ENCODE assay signal across 13 mouse cellular contexts in the genomic region with DNA sequence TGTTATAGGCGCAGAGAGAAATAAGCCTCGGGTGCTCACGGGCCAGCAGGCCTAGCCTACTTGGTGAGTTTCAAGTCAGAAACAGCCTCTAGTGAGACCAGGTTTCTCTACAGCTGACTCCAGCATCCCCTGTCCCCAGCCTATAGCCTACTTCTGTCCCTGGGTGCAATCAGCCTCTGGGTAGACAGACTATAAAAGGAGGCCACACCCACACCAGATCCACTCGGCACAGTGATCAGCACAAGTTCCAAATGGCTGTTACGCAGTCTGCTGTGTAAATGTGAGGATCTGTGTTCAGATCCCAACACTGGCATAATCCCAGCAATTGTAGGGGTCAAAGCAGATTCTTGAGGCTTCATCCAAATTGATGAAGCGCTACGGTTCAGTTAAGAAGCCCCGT. TPM values are rescaled to one million over a fixed set of nuclear protein-coding genes. Genes with fewer than 3 reads are reported as not detected.
A peak's percentile ranks its signal among the peaks of the same experiment; 100 is the strongest.
DNase-seq lines count a peak whose midpoint lies in the region; ATAC-seq and TF ChIP-seq lines count a peak whose summit lies in the region.
"Had no signal": no experiment of that assay in that cellular context is flagged by ENCODE, and none has a peak within 500 bp of the region (broad histone marks: within the 10 kb centered on the region; RNA-seq: fewer than 3 reads in every experiment).

No protein-coding gene starts in this region.

- peaks cover 12% of the 10 kb centered on the region for H3K36me3 ChIP-seq in heart, embryonic 11.5 days (ENCODE audit: control insufficient read depth, insufficient read depth, low read length)
- H3K36me3 ChIP-seq in heart, adult 2 months (ENCODE audit: control insufficient read depth, insufficient read depth, low read length), result no peaks in the 10 kb centered on the region
- H3K36me3 ChIP-seq in neural tube, embryonic 13.5 days, result peaks cover 21% of the 10 kb centered on the region
- H3K36me3 ChIP-seq in neural tube, embryonic 15.5 days, result peaks cover 14% of the 10 kb centered on the region
- peaks cover 66% of the 10 kb centered on the region for H3K36me3 ChIP-seq in intestine, postnatal 0 days (ENCODE audit: control insufficient read depth, insufficient read depth)

- WGBS in heart, embryonic 11.5 days (ENCODE audit: insufficient replicate concordance), result 73% methylated on average over 8 of the region's 8 CpGs
- WGBS in heart, adult 2 months, result 75% methylated on average over 8 of the region's 8 CpGs
- 69% methylated on average over 8 of the region's 8 CpGs for WGBS in neural tube, embryonic 13.5 days
- 68% methylated on average over 8 of the region's 8 CpGs for WGBS in neural tube, embryonic 15.5 days
- WGBS in intestine, postnatal 0 days, result 64% methylated on average over 8 of the region's 8 CpGs

- H3K27me3 ChIP-seq in heart, embryonic 11.5 days (ENCODE audit: control insufficient read depth, insufficient read depth, low read length), result no peaks in the 10 kb centered on the region
- no peaks in the 10 kb centered on the region for H3K27me3 ChIP-seq in heart, adult 2 months (ENCODE audit: control insufficient read depth, insufficient read depth, low read length)
- H3K27me3 ChIP-seq in neural tube, embryonic 13.5 days, result no peaks in the 10 kb centered on the region; the same call in 1 of the 2 replicates
- no peaks in the 10 kb centered on the region for H3K27me3 ChIP-seq in neural tube, embryonic 15.5 days (replicated peaks)
- H3K27me3 ChIP-seq in intestine, postnatal 0 days (replicated peaks; ENCODE audit: control insufficient read depth, insufficient read depth, low read length), result no peaks in the 10 kb centered on the region

- no peak for TF ChIP-seq EP300 in heart, adult 2 months (IDR thresholded peaks at IDR 0.05; ENCODE audit: insufficient read depth, low read depth, low read length)

- no peak for DNase-seq in heart, adult 2 months
- peak; percentile 30 for DNase-seq in naive thymus-derived CD4-positive, alpha-beta T cell, adult 2 months (ENCODE audit: low read depth)
- DNase-seq in B cell, adult 2 months, result no peak
- no peak for DNase-seq in adrenal gland, adult 2 months
- DNase-seq: cerebellum, adult 9-10 months had no signal

- ATAC-seq in heart, embryonic 11.5 days (replicated peaks; ENCODE audit: insufficient number of reproducible peaks, low FRiP score, low TSS enrichment), result no peak
- ATAC-seq in neural tube, embryonic 13.5 days (ENCODE audit: low read depth), result no peak
- no peak for ATAC-seq in neural tube, embryonic 15.5 days (ENCODE audit: low FRiP score)
- ATAC-seq in intestine, postnatal 0 days, result peak; percentile 17; the same call in 1 of the 2 replicates

- H3K9ac ChIP-seq in heart, embryonic 11.5 days (ENCODE audit: low read depth, low read length), result peak overlapping the region; percentile 36; the same call in 1 of the 2 replicates
- H3K9ac ChIP-seq in heart, adult 2 months (ENCODE audit: low read depth, low read length), result no peak overlapping the region
- no peak overlapping the region for H3K9ac ChIP-seq in neural tube, embryonic 13.5 days
- no peak overlapping the region for H3K9ac ChIP-seq in neural tube, embryonic 15.5 days (replicated peaks)
- no peak overlapping the region for H3K9ac ChIP-seq in intestine, postnatal 0 days (ENCODE audit: low read depth, low read length)

- no peak for TF ChIP-seq CTCF in heart, adult 2 months (IDR thresholded peaks at IDR 0.05)
- no peak for TF ChIP-seq CTCF in intestine, postnatal 0 days (IDR thresholded peaks at IDR 0.05; ENCODE audit: low read depth)

- no peak for TF ChIP-seq POLR2A in heart, adult 2 months (IDR thresholded peaks at IDR 0.05; ENCODE audit: insufficient read depth, low read depth, low read length)

- peaks cover 3% of the 10 kb centered on the region; the same call in 1 of the 2 replicates for H3K79me2 ChIP-seq in heart, adult 2 months (replicated peaks; ENCODE audit: control insufficient read depth, insufficient read depth, low read length)

- H3K4me2 ChIP-seq in heart, embryonic 11.5 days, result peak overlapping the region; percentile 42
- peak overlapping the region; percentile 27; the same call in 1 of the 2 replicates for H3K4me2 ChIP-seq in neural tube, embryonic 13.5 days
- H3K4me2 ChIP-seq in neural tube, embryonic 15.5 days, result no peak overlapping the region
- H3K4me2 ChIP-seq in intestine, postnatal 0 days (replicated peaks; ENCODE audit: low read depth), result no peak overlapping the region

- H3K4me3 ChIP-seq in heart, embryonic 11.5 days (ENCODE audit: low read depth, low read length), result no peak overlapping the region
- H3K4me3 ChIP-seq in heart, adult 2 months, result no peak overlapping the region
- no peak overlapping the region for H3K4me3 ChIP-seq in neural tube, embryonic 13.5 days
- H3K4me3 ChIP-seq in neural tube, embryonic 15.5 days (replicated peaks), result no peak overlapping the region
- no peak overlapping the region for H3K4me3 ChIP-seq in intestine, postnatal 0 days (ENCODE audit: low read depth, low read length)

- H3K4me1 ChIP-seq in heart, embryonic 11.5 days (ENCODE audit: control insufficient read depth, insufficient read depth, low read length), result peaks cover 44% of the 10 kb centered on the region
- peaks cover 4% of the 10 kb centered on the region for H3K4me1 ChIP-seq in heart, adult 2 months (ENCODE audit: control insufficient read depth, insufficient read depth, low read length)
- H3K4me1 ChIP-seq in neural tube, embryonic 13.5 days (replicated peaks), result peaks cover 27% of the 10 kb centered on the region
- H3K4me1 ChIP-seq in neural tube, embryonic 15.5 days, result peaks cover 21% of the 10 kb centered on the region
- H3K4me1 ChIP-seq in intestine, postnatal 0 days (replicated peaks; ENCODE audit: control insufficient read depth, insufficient read depth, low read length), result peaks cover 8% of the 10 kb centered on the region

- no peaks in the 10 kb centered on the region for H3K9me3 ChIP-seq in heart, embryonic 11.5 days (replicated peaks; ENCODE audit: control insufficient read depth, low read length)
- H3K9me3 ChIP-seq in neural tube, embryonic 13.5 days, result no peaks in the 10 kb centered on the region
- no peaks in the 10 kb centered on the region for H3K9me3 ChIP-seq in neural tube, embryonic 15.5 days (replicated peaks)
- no peaks in the 10 kb centered on the region for H3K9me3 ChIP-seq in intestine, postnatal 0 days (ENCODE audit: control insufficient read depth)

- H3K27ac ChIP-seq in heart, embryonic 11.5 days (ENCODE audit: low read depth, low read length), result peak overlapping the region; percentile 96
- H3K27ac ChIP-seq in heart, adult 2 months, result no peak overlapping the region
- no peak overlapping the region for H3K27ac ChIP-seq in neural tube, embryonic 13.5 days (replicated peaks)
- H3K27ac ChIP-seq in neural tube, embryonic 15.5 days (replicated peaks), result no peak overlapping the region
- peak overlapping the region; percentile 28; the same call in 1 of the 2 replicates for H3K27ac ChIP-seq in intestine, postnatal 0 days (ENCODE audit: low read depth, low read length)

- intact Hi-C loops in heart, adult 2 months (cut with DNase I), result loop anchor here (2.0 kb wide), 1 partner anchor 22 kb away; no protein-coding TSS in a partner anchor

RNA-seq across cellular contexts. Expression of gene Mafk, which starts 11.9 kb away (rescaled TPM):
- polyA plus RNA-seq in heart, embryonic 11.5 days (2014; fragmentation: Nextera tagmentation; extraction: Ambion mirVana), result 13.5 and 19.1 TPM in 2 replicates
- total RNA-seq in heart, adult 2 months (2021), result 10 to 100 TPM; 33.2 to 34.1 TPM
- polyA plus RNA-seq in heart, adult 2 months (2012; rRNA removed), result 22.8 and 23.6 TPM in 2 replicates
- polyA plus RNA-seq in neural tube, embryonic 13.5 days (2015; fragmentation: Nextera tagmentation; extraction: Ambion mirVana), result 11.7 and 12.1 TPM in 2 replicates
- 10.8 and 14.2 TPM in 2 replicates for polyA plus RNA-seq in neural tube, embryonic 15.5 days (2015; fragmentation: Nextera tagmentation; extraction: Ambion mirVana)
- polyA plus RNA-seq in intestine, postnatal 0 days (2015; fragmentation: Nextera tagmentation; extraction: Ambion mirVana), result 23.1 and 25.5 TPM in 2 replicates
- total RNA-seq in adrenal gland, adult 2 months (2021), result 10 to 100 TPM; 32.1 to 34.1 TPM
- polyA plus RNA-seq in adrenal gland, adult 2 months (2012; rRNA removed), result 28.8 and 29.8 TPM in 2 replicates

RNA-seq across cellular contexts. Expression of gene Tmem184a, which starts 16.6 kb away (rescaled TPM):
- polyA plus RNA-seq in heart, embryonic 11.5 days (2014; fragmentation: Nextera tagmentation; extraction: Ambion mirVana), result 2.6 and 3.0 TPM in 2 replicates
- under 1 TPM in 1 of 2 experiments, not detected in 1; 0.05 TPM for total RNA-seq in heart, adult 2 months (2021)
- polyA plus RNA-seq in heart, adult 2 months (2012; rRNA removed), result 0.29 and 1.5 TPM in 2 replicates
- 0.23 and 0.64 TPM in 2 replicates for polyA plus RNA-seq in neural tube, embryonic 13.5 days (2015; fragmentation: Nextera tagmentation; extraction: Ambion mirVana)
- 0.20 and 1.7 TPM in 2 replicates for polyA plus RNA-seq in neural tube, embryonic 15.5 days (2015; fragmentation: Nextera tagmentation; extraction: Ambion mirVana)
- polyA plus RNA-seq in intestine, postnatal 0 days (2015; fragmentation: Nextera tagmentation; extraction: Ambion mirVana), result 197 and 218 TPM in 2 replicates
- under 1 TPM; 0.17 TPM for total RNA-seq in adrenal gland, adult 2 months (2021)
- polyA plus RNA-seq in adrenal gland, adult 2 months (2012; rRNA removed), result 0.43 and 1.5 TPM in 2 replicates

RNA-seq across cellular contexts. Expression of gene Gm26938, which starts 23.0 kb away (rescaled TPM):
- polyA plus RNA-seq in heart, embryonic 11.5 days (2014; fragmentation: Nextera tagmentation; extraction: Ambion mirVana), result not detected in 2 replicates
- not detected for total RNA-seq in heart, adult 2 months (2021)
- polyA plus RNA-seq in heart, adult 2 months (2012; rRNA removed), result not detected in 2 replicates
- polyA plus RNA-seq in neural tube, embryonic 13.5 days (2015; fragmentation: Nextera tagmentation; extraction: Ambion mirVana), result not detected in 2 replicates
- not detected in 2 replicates for polyA plus RNA-seq in neural tube, embryonic 15.5 days (2015; fragmentation: Nextera tagmentation; extraction: Ambion mirVana)
- not detected in 2 replicates for polyA plus RNA-seq in intestine, postnatal 0 days (2015; fragmentation: Nextera tagmentation; extraction: Ambion mirVana)
- not detected for total RNA-seq in adrenal gland, adult 2 months (2021)
- polyA plus RNA-seq in adrenal gland, adult 2 months (2012; rRNA removed), result not detected in 2 replicates
- total RNA-seq: adrenal gland, postnatal 4 days; hematopoietic stem cell, adult 5-6 weeks had no signal
- polyA plus RNA-seq: embryonic facial prominence, embryonic 11.5 days; lung, adult 2 months had no signal

RNA-seq across cellular contexts. Expression of gene Psmg3, which starts 23.5 kb away (rescaled TPM):
- 49.6 and 50.1 TPM in 2 replicates for polyA plus RNA-seq in heart, embryonic 11.5 days (2014; fragmentation: Nextera tagmentation; extraction: Ambion mirVana)
- total RNA-seq in heart, adult 2 months (2021), result 10 to 100 TPM in 1 of 2 experiments, 1 to 10 TPM in 1; 9.9 to 11.3 TPM
- polyA plus RNA-seq in heart, adult 2 months (2012; rRNA removed), result 14.2 and 15.7 TPM in 2 replicates
- 66.6 and 70.3 TPM in 2 replicates for polyA plus RNA-seq in neural tube, embryonic 13.5 days (2015; fragmentation: Nextera tagmentation; extraction: Ambion mirVana)
- 72.1 and 76.3 TPM in 2 replicates for polyA plus RNA-seq in neural tube, embryonic 15.5 days (2015; fragmentation: Nextera tagmentation; extraction: Ambion mirVana)
- 33.9 and 34.4 TPM in 2 replicates for polyA plus RNA-seq in intestine, postnatal 0 days (2015; fragmentation: Nextera tagmentation; extraction: Ambion mirVana)
- 10 to 100 TPM; 14.8 to 21.5 TPM for total RNA-seq in adrenal gland, adult 2 months (2021)
- 18.3 and 20.8 TPM in 2 replicates for polyA plus RNA-seq in adrenal gland, adult 2 months (2012; rRNA removed)

RNA-seq across cellular contexts. Expression of gene Ints1, which starts 27.7 kb away (rescaled TPM):
- 21.4 and 26.4 TPM in 2 replicates for polyA plus RNA-seq in heart, embryonic 11.5 days (2014; fragmentation: Nextera tagmentation; extraction: Ambion mirVana)
- total RNA-seq in heart, adult 2 months (2021), result 10 to 100 TPM; 40.2 to 40.9 TPM
- 35.1 and 40.3 TPM in 2 replicates for polyA plus RNA-seq in heart, adult 2 months (2012; rRNA removed)
- 24.3 and 27.1 TPM in 2 replicates for polyA plus RNA-seq in neural tube, embryonic 13.5 days (2015; fragmentation: Nextera tagmentation; extraction: Ambion mirVana)
- polyA plus RNA-seq in neural tube, embryonic 15.5 days (2015; fragmentation: Nextera tagmentation; extraction: Ambion mirVana), result 25.6 and 29.0 TPM in 2 replicates
- 9.9 and 12.7 TPM in 2 replicates for polyA plus RNA-seq in intestine, postnatal 0 days (2015; fragmentation: Nextera tagmentation; extraction: Ambion mirVana)
- total RNA-seq in adrenal gland, adult 2 months (2021), result 10 to 100 TPM; 50.6 to 55.9 TPM
- 77.2 and 91.0 TPM in 2 replicates for polyA plus RNA-seq in adrenal gland, adult 2 months (2012; rRNA removed)

Comparison
In these comparisons a context has a peak if more than half of its experiments do, and no peak if none do; other contexts are left out.
1. H3K27ac ChIP-seq: peak in heart, embryonic 11.5 days (single experiment) and intestine, postnatal 0 days (single experiment); none in heart, adult 2 months (single experiment), neural tube, embryonic 13.5 days (single experiment) and neural tube, embryonic 15.5 days (single experiment).
2. H3K4me2 ChIP-seq: peak in heart, embryonic 11.5 days (single experiment) and neural tube, embryonic 13.5 days (single experiment); none in neural tube, embryonic 15.5 days (single experiment) and intestine, postnatal 0 days (single experiment).
3. RNA of gene Tmem184a, which starts 16.6 kb away (polyA plus RNA-seq): 197 to 218 TPM in intestine, postnatal 0 days; 2.6 to 3.0 TPM in heart, embryonic 11.5 days, 0.29 to 1.5 TPM in heart, adult 2 months, 0.23 to 0.64 TPM in neural tube, embryonic 13.5 days, 0.43 to 1.5 TPM in adrenal gland, adult 2 months and 0.20 to 1.7 TPM in neural tube, embryonic 15.5 days; every median in the first group is over 10 times any median in the second.